Mouse (Mus musculus) left cerebral cortex, adult 8-10 months (tissue): Measurements from ENCODE around the gene Isg15. TPM values are rescaled to one million over a fixed set of nuclear protein-coding genes. Genes with fewer than 3 reads are reported as not detected.
"Not testable (repeated sequence)": the region's sequence is repeated elsewhere in the genome, so short reads cannot be mapped to it uniquely, and the experiment has no call there.

Experiments used
- DNase-seq, 2 experiments: peaks; one replicate each; pipeline ENCODE4 v3.0.0; 2022; ENCODE audit warnings: low spot score in 2 of 2
- microRNA-seq, 2 experiments: library from miRNA; unstranded; fragments of <30 nt; microRNA quantifications; one replicate each; pipeline ENCODE4 v1.2.0; 2022
- total RNA-seq, 4 experiments: library from RNA; stranded (reverse); gene quantifications; 2 replicates each; pipeline ENCODE4 v1.2.4; 2022

The Isg15 gene
- total RNA-seq, 4 experiments from 2014 or later: 1.2 to 3.3 (median 2.4) TPM

- DNase-seq: no peak
Observed at GRCm38 (mm10) chr4:156169129-156169528, 31.5 kb downstream of the Isg15 start.

- no peak for DNase-seq
Observed at GRCm38 (mm10) chr4:156168611-156169010, 32.0 kb downstream of the Isg15 start.

DNA sequence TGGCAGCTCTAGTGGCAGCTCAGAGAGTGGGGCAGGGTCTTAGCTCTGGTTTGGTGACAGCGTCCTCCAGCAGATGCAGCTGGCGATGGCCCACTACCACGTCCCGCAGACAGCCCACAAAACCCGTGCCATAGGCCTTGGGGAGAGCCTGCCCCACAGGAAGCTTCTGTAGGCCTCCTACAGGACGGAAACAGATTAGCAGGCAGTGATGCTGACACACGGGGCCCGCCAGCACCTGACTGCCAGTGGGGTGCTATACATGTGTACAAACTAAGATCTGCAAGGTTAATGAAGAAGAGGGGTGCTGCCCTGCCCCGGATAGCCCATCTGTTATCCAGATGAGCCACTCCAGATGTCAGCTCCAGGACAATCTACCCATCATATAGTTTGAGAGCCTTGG is 34.1 kb downstream of the Isg15 start:
- no peak for DNase-seq

DNA sequence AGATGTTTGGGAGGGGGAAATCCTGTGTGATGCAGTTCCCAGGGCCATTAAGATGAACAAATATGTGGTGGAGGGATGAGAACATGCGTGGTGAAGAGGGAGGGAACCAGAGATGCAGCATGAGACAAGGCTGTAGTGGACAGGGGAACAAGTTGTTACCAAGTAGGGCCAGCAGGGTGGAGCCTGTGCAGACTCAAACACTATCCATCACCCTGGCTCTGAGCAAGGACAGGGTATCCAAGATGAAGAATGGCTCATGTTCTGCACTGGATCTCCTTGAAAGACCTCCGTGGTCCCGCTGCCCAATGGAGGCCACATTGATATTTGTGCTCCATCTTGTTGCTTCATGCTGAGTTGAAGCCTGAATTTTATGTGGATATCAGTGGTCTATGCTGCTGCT is 45.8 kb downstream of the Isg15 start:
- DNase-seq: no peak

GRCm38 (mm10) chr4:156150887-156151286 is 49.7 kb downstream of the Isg15 start:
- not testable (repeated sequence) for DNase-seq

Small RNA genes within 50 kb of the gene (microRNA-seq; reads per million reads assigned to microRNA genes)
- gene Mir7658: 1.7 to 3.3 reads per million in 2 experiments

Other genes with a start within 250 kb of the Isg15 start
- 10 to 100 TPM; 16.0 to 26.1 (median 23.8) TPM for gene C1qtnf12, start 238.5 kb downstream of the Isg15 start, total RNA-seq
- 10 to 100 TPM in 2 of 4 experiments, 1 to 10 TPM in 2; 9.3 to 12.6 (median 10.5) TPM for gene B3galt6, start 208.2 kb downstream of the Isg15 start, total RNA-seq
- gene Sdf4, start 207.9 kb downstream of the Isg15 start, total RNA-seq: 100 to 1,000 TPM; 206 to 235 (median 221) TPM
- 1 to 10 TPM in 3 of 4 experiments, under 1 TPM in 1; 0.91 to 3.5 (median 1.5) TPM for gene Tnfrsf4, start 187.0 kb downstream of the Isg15 start, total RNA-seq
- gene Tnfrsf18, start 174.7 kb downstream of the Isg15 start, total RNA-seq: not detected
- gene Ttll10, start 141.4 kb downstream of the Isg15 start, total RNA-seq: under 1 TPM; 0.30 to 0.64 (median 0.44) TPM
- gene 9430015G10Rik, start 90.8 kb downstream of the Isg15 start, total RNA-seq: 10 to 100 TPM; 28.4 to 30.7 (median 29.0) TPM
- gene Rnf223, start 70.3 kb downstream of the Isg15 start, total RNA-seq: under 1 TPM; 0.49 to 0.72 (median 0.60) TPM
- gene Agrn, start 3.3 kb downstream of the Isg15 start, total RNA-seq: 100 to 1,000 TPM; 117 to 126 (median 122) TPM
- 1 to 10 TPM; 5.9 to 7.5 (median 7.0) TPM for gene AW011738, start 2.5 kb upstream of the Isg15 start, total RNA-seq
- under 1 TPM; 0.34 to 0.59 (median 0.51) TPM for gene Perm1, start 15.1 kb upstream of the Isg15 start, total RNA-seq
- 10 to 100 TPM; 33.2 to 40.5 (median 38.6) TPM for gene Plekhn1, start 34.0 kb upstream of the Isg15 start, total RNA-seq
- gene Noc2l, start 35.2 kb upstream of the Isg15 start, total RNA-seq: 10 to 100 TPM; 64.5 to 70.3 (median 68.1) TPM
- gene Samd11, start 54.8 kb upstream of the Isg15 start, total RNA-seq: 1 to 10 TPM; 4.7 to 8.3 (median 7.7) TPM
- not detected for gene Vmn2r-ps159, start 130.3 kb upstream of the Isg15 start, total RNA-seq